Mouse (Mus musculus) right cerebral cortex, postnatal 10 days (tissue): Measurements from ENCODE around the gene Gm10295.

ENCODE experiments used
- DNase-seq, 2 experiments: peaks; one replicate each; pipeline ENCODE4 v3.0.0; 2021; ENCODE audit warnings: low spot score in 2 of 2

Gm10295 gene

DNA sequence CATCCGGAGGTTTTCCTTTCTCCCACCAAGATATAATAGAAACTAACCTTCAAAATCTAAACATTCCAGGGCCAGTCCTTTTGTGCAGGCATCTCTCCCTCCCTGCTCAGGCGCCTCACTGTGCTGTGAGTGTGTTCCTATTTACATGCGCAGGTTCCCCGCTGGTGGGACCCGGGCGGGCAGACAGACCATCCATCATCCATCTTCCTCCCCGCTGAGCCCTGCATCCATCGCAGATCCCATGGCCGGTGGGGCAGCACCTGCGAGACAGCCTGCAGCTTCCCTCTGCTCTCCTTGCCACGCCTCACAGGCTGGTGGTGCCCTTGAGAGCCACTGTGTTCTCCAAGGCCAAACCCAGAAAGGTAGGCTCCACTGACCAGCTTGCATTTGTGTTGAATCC, at the start of gene Gm10295:
Gene Gm10295 (minus strand): TSS at position 122 of the 400 bp plus-strand sequence.
- no peak for DNase-seq

DNA sequence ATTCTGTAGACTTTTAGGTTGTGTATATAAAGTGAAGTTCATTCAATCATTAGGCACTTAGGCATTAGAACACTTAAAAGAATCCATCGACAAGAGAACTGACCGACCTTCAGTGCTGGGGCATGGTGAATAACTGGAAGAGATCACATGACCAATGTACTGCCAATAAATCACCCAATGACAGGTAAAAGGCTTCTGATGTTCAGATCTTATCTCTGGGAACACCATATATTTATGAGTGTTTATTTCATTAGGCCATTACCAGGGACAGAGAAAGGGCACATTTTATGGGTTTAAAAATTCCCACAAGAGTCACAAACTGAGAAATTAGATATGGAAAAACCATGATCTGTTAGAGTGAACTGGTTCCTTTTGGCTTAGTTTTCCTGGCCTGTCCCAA, 49.7 kb upstream of the Gm10295 start:
- no peak for DNase-seq

DNA sequence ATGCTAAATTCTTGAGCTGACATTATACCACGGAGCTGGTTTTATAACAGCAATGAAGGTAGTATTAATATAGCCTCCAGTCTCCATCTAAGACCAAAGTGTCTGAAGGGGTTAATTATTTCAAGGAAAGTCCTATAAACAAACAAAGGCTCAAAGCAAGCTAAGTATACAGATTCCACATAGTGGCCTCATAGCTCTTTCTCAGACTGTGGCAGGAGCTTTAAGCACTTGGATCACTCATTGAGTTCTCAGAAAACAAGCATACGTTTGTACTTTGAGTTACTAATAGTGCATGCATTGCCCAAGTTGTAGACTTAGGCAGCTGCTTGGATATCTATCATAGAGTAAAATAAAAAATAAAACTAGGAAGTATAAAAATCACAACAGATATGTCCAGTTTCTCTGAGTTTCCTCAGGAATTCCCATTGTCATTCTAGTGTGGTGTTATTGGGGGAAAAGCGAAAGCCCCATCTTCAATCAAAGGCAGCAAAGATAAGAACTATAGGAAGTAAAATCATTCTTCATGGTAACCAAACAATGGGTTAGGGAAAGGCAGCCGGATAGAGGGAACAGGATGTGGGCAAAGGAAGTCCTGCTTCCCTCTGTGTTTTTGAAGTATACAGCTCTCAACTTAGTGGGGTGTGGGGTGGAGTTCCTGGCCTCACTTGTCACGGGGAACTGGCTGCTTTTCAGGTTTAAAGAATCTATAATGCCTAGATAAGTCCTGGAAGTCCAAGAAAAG, 48.8 kb upstream of the Gm10295 start:
- no peak for DNase-seq

DNA sequence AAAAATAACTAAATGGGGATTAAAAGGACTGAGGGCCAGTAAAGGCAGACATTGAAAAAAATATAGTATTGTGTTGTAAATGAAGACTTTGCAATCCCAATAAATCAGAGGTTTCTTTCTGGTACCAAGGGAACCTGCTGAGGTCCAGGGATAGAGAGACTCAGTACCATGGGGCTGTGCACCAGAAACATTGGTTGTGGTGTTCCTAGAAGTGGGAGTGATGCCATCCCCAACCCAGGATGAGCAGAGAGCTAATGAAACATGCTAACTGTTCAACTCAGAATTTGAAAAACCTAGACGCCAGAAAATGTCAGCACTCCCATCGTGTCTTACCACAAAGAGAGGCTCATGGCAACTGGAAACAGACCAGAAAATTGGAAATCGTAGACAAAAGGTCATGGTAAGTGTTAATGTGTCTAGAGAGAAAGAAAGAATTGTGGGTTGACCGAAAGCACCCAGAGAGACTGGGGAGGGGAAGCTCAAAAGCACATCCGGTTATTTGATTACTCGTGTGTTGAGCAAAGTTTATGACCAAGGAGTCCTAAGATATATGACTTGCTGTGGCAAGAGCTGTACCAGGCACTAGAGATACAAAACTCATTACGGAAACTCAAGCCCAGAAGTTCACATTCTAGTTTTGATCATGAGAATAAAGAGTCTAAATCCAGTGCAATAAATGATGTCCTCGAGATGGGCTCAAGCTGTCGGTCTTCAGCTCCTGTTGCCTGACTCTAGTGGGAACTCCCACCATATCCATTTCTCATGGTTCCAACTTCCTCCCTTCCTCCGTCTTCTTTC, 47.9 kb upstream of the Gm10295 start:
- no peak for DNase-seq

DNA sequence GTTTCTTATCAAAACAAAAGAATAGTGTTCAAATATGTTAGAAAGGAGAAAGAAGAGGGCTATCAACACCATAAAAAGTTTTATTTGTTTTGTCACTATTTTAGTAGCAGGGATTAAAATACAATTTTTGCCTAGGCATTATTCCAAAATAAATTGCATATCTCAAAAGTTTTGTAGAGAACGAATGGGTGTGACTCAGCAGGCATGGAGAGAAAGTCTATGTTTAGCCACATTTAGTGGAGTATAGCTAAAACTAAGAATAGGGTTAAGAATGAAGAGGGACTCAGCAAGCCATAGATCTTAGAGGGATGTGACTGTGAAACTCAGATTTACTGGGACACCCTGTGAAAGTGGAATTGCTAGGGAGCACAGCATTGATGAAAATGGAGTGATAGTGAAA, 47.1 kb upstream of the Gm10295 start:
- DNase-seq = no peak

DNA sequence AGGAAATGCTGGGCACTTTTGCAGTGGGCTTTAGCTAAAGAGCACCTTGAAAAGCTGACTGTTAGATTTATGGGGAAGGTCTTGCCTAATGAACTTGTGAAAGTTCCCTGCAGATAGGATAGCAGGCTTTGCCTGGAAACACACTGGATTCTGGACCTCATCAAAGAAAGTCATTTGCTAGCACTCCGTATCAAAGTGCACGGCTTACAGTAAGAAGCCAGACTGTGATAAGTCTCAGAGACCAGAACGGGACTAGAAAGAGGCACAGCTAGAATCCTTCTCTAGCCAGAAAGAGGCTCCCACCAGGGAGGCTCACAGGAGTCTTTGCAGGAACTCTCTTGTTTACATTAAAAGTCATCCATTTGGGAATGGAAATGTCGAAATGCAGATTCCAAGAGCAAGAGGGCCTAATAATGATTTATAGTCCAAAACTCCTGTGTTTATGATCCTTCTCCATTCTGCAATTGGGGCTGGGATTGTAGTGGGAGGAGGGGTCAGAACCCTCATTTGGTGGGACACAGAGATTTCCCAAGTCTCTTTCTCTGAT, 41.6 kb upstream of the Gm10295 start:
- DNase-seq = no peak

DNA sequence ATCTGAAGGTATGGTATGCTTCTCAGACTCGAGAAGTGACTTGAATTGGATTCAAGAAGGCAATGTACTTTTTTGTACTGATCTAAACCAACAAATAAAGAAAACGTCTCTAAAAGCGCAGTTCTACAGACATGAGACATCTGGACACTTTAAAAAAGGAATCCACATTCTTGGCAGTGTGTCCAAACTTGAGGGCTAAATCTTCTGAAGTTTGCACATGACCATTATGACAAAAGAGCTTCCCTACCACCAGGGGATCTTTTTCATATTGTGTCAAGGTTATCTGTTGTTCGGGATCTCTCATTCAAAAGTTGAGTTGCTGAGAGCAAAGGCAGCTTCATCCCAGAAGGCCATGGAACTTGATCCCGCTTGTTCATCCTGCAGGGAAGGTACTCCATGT, 40.0 kb upstream of the Gm10295 start:
- no peak for DNase-seq

DNA sequence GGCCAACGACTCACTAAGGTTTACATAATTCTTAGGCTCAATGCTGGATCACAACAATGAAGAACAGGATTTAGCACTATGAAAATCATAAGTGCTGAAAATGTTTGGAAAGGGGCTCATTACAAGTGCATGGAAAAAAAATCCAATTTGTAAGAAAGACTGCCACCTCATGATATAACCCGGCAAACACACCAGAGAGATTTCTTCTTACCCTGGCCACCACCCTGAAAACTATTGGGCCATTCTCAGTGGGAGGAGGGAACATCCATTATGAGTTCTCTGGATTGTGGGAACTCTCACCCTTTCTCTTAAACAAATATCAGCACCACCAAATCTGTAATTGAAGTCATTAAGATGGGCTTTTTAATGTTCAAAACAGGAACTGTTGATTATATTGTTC, 39.0 kb upstream of the Gm10295 start:
- DNase-seq = no peak

DNA sequence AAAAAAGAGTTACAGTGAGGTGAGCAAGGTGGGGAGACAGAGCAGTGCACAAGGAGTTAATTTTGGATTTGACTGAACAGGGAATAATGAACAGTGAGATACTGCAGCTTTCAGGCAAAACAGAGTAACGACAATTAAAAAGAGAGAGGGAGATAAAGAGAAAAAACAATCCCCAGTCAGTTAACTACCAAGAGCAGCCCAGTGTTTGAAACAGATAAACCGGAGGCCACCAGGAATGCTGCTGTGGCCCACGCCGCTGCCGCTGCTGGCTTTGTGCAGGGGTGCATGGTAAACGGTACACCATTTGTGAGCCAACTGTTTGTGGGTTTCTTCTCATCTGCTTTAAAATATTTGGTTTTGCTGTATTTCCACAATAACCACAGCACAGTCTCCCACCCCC, 34.8 kb upstream of the Gm10295 start:
- no peak for DNase-seq

DNA sequence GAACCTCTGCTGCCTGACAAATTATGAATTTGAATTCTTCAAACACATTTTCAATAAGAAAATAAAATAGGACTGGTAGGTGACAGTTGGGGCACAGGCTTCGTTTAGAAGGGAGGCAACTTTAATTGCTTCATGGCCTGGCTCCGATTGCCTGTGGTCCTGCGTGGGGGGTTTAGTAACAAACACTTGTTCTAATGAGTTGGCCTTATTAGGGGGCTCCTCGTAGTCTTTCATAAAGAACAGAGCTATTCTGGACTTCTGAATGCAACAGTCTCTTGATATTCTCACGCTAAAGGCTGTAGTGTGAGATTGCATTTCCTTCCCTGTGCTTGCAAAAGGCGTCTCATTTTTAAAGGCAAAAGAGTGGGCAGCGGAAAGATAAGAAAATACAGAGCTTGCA, 33.6 kb upstream of the Gm10295 start:
- no peak for DNase-seq

DNA sequence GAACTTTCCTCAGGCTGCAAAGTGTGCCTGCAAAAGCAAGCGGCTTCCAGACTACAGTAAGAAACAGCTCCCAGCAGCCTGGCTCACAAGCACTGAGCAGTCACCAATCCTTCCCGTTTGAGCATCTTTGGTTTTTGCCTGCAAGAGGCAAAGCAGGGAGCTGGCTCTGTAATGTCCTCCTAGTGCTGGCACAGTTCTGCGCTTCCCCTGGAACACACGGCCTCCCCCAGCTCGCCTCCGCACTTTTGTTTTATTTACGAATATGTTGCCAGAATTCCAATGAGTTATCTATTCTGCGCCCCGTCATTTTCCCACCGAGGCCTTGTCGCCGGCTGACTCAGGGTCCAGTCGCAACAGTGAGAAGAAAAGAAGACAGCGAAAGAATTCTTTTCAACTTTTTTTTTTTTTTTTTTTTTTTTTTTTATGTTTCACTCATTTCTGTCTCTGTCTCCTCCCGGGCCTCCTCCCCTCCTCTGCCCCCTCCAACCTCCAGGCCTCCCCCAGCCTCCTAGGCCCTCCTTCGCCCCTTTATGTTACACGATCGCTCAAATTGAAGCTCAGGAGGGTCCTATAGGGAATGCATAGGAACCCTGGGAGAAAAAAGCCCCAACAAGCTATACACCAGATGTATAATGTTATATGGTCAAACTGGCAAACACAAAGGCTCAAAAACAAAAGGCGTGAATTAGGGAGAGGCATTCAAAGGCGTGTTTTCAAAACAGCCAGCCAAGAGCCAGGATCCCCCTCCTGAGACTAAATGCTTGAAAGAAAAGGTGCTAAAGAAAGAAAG, 32.3 kb upstream of the Gm10295 start:
- peak; percentile 43 to 49 for DNase-seq

DNA sequence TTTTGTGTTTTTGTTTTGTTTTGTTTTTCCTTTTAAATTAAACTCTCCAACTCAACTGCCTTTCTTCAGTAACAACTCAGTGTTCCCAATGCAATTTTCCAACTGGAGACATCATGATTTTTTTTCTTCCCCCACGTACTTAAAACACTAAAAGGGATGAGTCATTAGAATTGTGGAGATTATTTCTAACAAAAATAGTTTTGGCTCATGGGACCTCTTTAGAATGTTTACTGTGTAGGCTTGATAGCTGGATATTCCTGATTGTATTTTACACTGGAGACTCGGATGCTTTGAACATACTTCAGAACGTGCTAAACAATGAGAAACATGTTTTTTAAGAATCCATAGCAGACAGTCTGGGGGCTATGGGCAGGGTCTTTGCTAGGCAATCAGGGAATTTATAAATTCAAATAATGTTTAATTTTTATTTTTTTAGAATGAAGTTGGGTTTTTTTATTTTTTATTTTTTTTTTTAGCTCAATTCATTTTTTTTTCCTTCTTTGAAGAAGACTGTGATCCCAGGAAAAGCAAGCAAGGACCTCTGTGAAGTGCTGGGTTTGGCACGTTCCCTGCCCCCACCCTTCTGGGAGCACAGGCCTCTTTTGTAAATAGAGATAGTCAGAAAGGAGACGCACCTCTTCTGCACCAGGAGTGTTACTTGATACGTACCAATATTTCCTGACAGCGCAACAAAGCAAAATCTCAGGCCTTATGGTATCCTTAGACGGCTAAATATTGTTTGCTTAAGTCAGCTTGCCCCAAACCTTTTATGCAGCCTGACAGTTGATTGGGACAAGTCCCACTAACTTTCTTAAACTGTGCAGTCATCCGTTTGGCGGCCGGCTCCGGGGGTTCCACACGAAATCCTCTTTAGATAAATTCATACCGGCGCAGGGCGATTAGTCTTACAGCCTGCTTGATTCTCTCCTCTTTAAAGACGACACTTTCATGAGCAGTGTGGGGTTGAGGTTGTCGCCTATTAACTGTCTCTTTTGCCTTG, 28.8 kb upstream of the Gm10295 start:
- DNase-seq = no peak

DNA sequence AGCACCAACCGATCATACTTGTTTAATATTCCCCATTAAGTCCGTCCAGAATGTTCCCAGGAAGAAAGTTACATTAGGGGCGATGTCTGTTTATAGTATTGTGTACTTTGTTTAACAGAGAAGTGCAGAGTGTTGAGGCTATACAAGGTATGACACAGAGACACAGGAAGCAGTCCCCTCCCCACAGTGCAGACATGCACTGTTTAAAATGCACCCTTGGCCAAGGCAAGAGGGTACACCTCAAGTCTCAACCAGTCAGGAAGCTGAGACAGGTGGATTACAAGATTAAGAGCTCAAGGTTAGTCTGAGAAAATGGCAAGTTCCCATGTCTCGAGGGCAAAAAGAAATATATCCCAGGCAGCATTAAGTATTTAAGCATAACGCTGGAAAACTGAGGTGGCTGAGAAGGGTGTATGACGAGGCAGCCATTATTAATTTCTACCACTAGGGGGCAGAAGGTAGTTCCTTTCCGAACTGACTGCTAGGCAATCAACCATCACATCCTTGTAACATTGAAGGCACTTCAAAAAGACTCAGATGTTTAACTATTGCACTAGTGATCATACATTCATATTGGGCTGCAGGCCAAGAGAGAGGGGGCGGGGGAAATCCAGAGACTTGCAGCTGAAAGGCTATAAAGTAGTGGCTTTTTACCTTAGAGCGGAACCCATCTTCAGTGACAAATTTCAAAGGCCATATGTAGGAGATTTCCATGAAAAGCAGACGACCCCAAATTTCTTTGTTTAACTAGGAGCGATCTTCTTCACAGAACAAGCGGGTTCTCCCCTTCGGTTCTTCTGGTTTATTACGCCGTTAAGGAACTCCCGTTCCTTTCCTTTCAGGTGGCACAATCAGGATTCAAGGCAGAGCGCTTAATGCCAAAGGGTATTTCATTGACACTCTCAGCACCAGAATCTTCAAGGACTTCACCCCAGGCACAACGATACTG, 27.8 kb upstream of the Gm10295 start:
- DNase-seq = peak; percentile 33 to 34

DNA sequence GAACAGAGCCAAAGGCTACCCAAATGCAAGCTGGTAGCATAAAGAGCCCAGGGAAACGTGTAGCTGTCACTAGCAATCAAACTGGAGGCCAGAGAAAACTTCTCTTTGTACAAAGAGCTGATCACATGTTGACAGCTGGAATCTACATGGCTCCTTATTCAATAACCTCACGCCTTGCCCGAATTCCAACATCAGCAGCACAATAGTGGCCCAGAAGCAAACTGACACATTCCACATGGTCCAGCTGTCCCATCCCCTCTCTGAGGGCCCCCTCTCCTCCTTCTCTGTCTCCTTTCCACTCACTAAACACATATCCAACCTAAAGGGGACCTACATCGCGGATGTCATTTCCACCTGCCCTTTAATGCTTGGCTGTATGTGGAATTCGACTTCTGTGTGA, 26.7 kb upstream of the Gm10295 start:
- no peak for DNase-seq

DNA sequence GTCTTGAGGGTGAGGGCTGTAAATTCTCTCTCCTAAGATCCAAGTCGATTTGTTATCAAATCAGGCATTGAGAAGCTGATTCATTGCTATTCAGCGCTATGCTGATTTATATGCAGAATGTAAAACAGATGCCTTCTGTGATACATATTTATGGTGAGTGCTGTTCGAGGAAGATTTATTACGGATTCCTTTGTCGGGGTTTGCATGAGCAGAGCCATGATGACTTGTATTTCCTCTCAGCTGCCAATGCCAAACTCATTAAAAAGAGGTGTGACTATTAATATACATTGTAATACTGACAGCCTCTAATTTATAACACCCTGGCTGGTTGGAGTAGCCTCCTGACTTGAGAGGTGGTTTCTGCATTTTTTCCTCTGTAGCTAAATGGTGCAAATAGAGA, 22.8 kb upstream of the Gm10295 start:
- no peak for DNase-seq

DNA sequence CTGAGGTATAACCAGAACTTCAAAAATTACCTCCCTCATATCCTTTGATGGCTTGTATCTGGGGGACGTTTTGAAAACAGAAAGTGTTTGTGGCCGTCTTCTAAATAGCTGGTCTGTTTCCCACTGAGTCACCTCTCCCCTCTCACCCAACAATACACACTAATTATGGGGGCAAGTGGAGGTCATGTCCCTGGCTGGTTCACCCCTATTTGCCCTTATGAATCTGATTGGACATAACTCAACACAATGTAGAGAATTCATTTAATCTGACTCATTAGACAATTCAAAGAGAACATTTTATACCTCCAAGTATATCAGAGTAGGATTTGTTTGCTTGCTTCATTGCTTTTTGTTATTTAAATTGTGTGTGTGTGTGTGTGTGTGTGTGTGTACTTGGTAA, 20.6 kb upstream of the Gm10295 start:
- DNase-seq = no peak

DNA sequence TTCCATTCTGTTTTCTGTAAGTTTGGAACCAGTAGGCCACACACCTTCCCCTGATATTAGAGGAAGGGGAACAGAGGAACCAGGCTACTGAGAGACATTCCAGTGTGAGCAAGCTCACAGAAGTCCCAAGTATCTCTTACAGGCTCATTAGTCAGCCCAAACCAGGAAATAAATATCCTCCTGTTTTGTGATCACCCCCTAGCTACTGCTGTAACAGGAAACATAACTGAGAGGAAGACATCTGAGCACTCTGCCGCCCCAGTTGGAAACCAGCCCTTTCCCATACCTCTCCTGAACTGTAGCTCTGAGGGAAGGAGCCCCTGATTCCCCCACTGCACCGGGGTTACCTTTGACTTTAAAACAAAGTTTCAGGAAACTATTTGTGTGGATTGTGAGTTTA, 19.5 kb upstream of the Gm10295 start:
- DNase-seq = no peak

DNA sequence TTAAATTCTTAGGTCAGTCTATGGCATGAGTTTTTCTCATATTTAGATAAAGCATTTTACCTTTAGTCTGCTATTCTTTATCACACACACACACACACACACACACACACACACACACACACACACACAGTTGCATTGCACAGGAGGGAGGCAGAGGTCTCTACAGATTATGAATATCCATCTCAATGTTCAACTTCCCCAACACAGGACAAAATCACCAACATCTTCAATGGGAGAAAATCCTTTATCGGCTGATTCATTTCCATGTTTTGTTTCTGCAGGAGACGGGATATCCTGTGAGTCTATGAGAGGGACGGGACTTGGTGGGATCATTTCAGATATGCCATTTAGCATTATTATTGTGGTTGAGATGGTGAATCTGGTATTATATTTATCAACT, 18.8 kb upstream of the Gm10295 start:
- DNase-seq = no peak

DNA sequence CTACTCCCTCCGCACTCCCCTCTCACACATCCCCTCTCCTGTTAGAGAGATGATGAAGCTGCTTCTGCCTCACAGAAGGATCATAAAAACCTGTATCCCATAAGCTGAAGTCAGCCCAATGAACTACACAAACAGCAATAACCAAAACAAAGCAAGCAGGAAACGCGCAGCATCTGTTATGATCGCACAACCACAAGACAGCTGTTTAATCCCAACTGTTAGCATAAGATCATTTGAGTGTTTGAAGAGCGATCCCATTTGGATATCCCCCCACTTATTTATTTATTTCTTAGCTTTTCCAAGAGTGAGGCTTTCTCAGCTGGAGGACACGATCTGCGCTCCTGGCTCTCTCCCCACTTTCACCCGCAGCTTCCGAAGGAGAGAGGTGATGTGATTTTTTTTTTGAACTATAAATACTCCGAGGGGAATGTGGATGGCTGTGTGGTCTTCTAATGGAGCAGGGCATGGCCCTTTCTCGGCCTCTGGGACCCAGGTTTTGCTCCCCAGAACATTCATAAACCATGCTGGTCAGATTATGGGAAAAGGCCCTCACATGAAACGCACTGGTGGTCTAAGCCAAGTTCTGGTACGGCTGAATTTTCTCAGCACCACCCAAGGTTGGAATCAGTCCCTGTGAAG, 17.4 kb upstream of the Gm10295 start:
- no peak for DNase-seq
